Mouse (Mus musculus): Measurements from ENCODE around the gene Gpx3. TPM values are rescaled to one million over a fixed set of nuclear protein-coding genes. Genes with fewer than 3 reads are reported as not detected.
A peak's percentile ranks its signal among the peaks of the same experiment; 100 is the strongest.
"Not testable (repeated sequence)": the region's sequence is repeated elsewhere in the genome, so short reads cannot be mapped to it uniquely, and the experiment has no call there.

Gene Gpx3
- polyA plus RNA-seq (2015; fragmentation: Nextera tagmentation; extraction: Ambion mirVana): 342 and 535 TPM in 2 replicates

- peaks cover 3% of the 10 kb centered on the region; the same call in 1 of the 2 replicates for H3K4me1 ChIP-seq (ENCODE audit: insufficient read depth, low read depth, low read length)
- peak within 1 kb of the TSS; percentile 53 for H3K4me3 ChIP-seq (ENCODE audit: low read depth, low read length)
- peak within 1 kb of the TSS; percentile 76 for H3K27ac ChIP-seq (ENCODE audit: low read length)
- peak; percentile 93 for DNase-seq (ENCODE audit: low spot score)
- peak within 1 kb of the TSS; percentile 69 for H3K4me2 ChIP-seq (replicated peaks; ENCODE audit: low read depth, low read length)
- peak; percentile 85 for ATAC-seq
- peak within 1 kb of the TSS; percentile 56 for H3K9ac ChIP-seq (replicated peaks; ENCODE audit: low read depth)
- H3K9me3 ChIP-seq (ENCODE audit: low read length): no peaks in the 10 kb centered on the region
- no peaks in the 10 kb centered on the region for H3K27me3 ChIP-seq (replicated peaks; ENCODE audit: insufficient read depth, low read length)
- H3K36me3 ChIP-seq (ENCODE audit: insufficient read depth, low read length): no peaks in the 10 kb centered on the region
- TF ChIP-seq CTCF (IDR thresholded peaks at IDR 0.05): no peak
- TF ChIP-seq EP300 (IDR thresholded peaks at IDR 0.05): no peak
- 13% methylated on average over 44 of the region's 45 CpGs for WGBS
Measured at GRCm38 (mm10) chr11:54902333-54903323, at the start of gene Gpx3. TSS of gene Gpx3 (plus strand) at chr11:54902453.

GRCm38 (mm10) chr11:54858880-54859279, 43.4 kb upstream of the Gpx3 start:
- not testable (repeated sequence) for H3K4me2 ChIP-seq (replicated peaks; ENCODE audit: low read depth, low read length); H3K4me1 ChIP-seq (ENCODE audit: insufficient read depth, low read depth, low read length); H3K27ac ChIP-seq (ENCODE audit: low read length); H3K4me3 ChIP-seq (ENCODE audit: low read depth, low read length); H3K9ac ChIP-seq (replicated peaks; ENCODE audit: low read depth); H3K9me3 ChIP-seq (ENCODE audit: low read length); H3K27me3 ChIP-seq (replicated peaks; ENCODE audit: insufficient read depth, low read length); H3K36me3 ChIP-seq (ENCODE audit: insufficient read depth, low read length); ATAC-seq; DNase-seq (ENCODE audit: low spot score)
- WGBS: 93% methylated on average over 11 of the region's 12 CpGs

- Histone ChIP-seq H3K27me3 (replicated peaks; ENCODE audit: insufficient read depth, low read length) (no peaks in the 10 kb centered on the region), H3K4me3 (ENCODE audit: low read depth, low read length) (peak overlapping the region; percentile 61), H3K36me3 (ENCODE audit: insufficient read depth, low read length) (no peaks in the 10 kb centered on the region), H3K9ac (replicated peaks; ENCODE audit: low read depth) (peak overlapping the region; percentile 65; the same call in 1 of the 2 replicates), H3K4me2 (replicated peaks; ENCODE audit: low read depth, low read length) (peak overlapping the region; percentile 70), H3K4me1 (ENCODE audit: insufficient read depth, low read depth, low read length) (no peaks in the 10 kb centered on the region), H3K9me3 (ENCODE audit: low read length) (no peaks in the 10 kb centered on the region), H3K27ac (ENCODE audit: low read length) (no peak overlapping the region)
- 17% methylated on average over 11 of the region's 11 CpGs for WGBS
- TF ChIP-seq EP300 (IDR thresholded peaks at IDR 0.05): no peak
- TF ChIP-seq CTCF (IDR thresholded peaks at IDR 0.05): peak; percentile 63
- ATAC-seq: no peak
- DNase-seq (ENCODE audit: low spot score): peak; percentile 55
Measured at GRCm38 (mm10) chr11:54859322-54860165, 42.7 kb upstream of the Gpx3 start.

GRCm38 (mm10) chr11:54860256-54861038, 41.8 kb upstream of the Gpx3 start, which contains the start of gene Lyrm7:
TSS of gene Lyrm7 (minus strand) at chr11:54860916.
- Histone ChIP-seq H3K27me3 (replicated peaks; ENCODE audit: insufficient read depth, low read length) (no peaks in the 10 kb centered on the region), H3K9me3 (ENCODE audit: low read length) (no peaks in the 10 kb centered on the region), H3K9ac (replicated peaks; ENCODE audit: low read depth) (peak within 1 kb of the TSS; percentile 65), H3K4me1 (ENCODE audit: insufficient read depth, low read depth, low read length) (no peaks in the 10 kb centered on the region), H3K36me3 (ENCODE audit: insufficient read depth, low read length) (no peaks in the 10 kb centered on the region), H3K27ac (ENCODE audit: low read length) (peak within 1 kb of the TSS; percentile 89), H3K4me2 (replicated peaks; ENCODE audit: low read depth, low read length) (peak within 1 kb of the TSS; percentile 70), H3K4me3 (ENCODE audit: low read depth, low read length) (peak within 1 kb of the TSS; percentile 61)
- TF ChIP-seq CTCF (IDR thresholded peaks at IDR 0.05) (peak; percentile 43), EP300 (IDR thresholded peaks at IDR 0.05) (peak; percentile 85)
- DNase-seq (ENCODE audit: low spot score) (peak; percentile 99), ATAC-seq (peak; percentile 98)
- under 1% methylated on average over 42 of the region's 42 CpGs for WGBS

- no peaks in the 10 kb centered on the region for H3K4me1 ChIP-seq (ENCODE audit: insufficient read depth, low read depth, low read length)
- no peak overlapping the region for H3K9ac ChIP-seq (replicated peaks; ENCODE audit: low read depth)
- peak overlapping the region; percentile 89; the same call in 1 of the 2 replicates for H3K27ac ChIP-seq (ENCODE audit: low read length)
- WGBS: 84% methylated on average over 5 of the region's 5 CpGs
- DNase-seq (ENCODE audit: low spot score): no peak
- H3K36me3 ChIP-seq (ENCODE audit: insufficient read depth, low read length): no peaks in the 10 kb centered on the region
- no peak overlapping the region for H3K4me2 ChIP-seq (replicated peaks; ENCODE audit: low read depth, low read length)
- H3K27me3 ChIP-seq (replicated peaks; ENCODE audit: insufficient read depth, low read length): no peaks in the 10 kb centered on the region
- no peaks in the 10 kb centered on the region for H3K9me3 ChIP-seq (ENCODE audit: low read length)
- no peak overlapping the region for H3K4me3 ChIP-seq (ENCODE audit: low read depth, low read length)
- no peak for TF ChIP-seq EP300 (IDR thresholded peaks at IDR 0.05)
- no peak for ATAC-seq
Measured at GRCm38 (mm10) chr11:54861471-54862420, 40.5 kb upstream of the Gpx3 start.
